Mouse (Mus musculus): ENCODE results near the gene Rbm47.

DNA sequence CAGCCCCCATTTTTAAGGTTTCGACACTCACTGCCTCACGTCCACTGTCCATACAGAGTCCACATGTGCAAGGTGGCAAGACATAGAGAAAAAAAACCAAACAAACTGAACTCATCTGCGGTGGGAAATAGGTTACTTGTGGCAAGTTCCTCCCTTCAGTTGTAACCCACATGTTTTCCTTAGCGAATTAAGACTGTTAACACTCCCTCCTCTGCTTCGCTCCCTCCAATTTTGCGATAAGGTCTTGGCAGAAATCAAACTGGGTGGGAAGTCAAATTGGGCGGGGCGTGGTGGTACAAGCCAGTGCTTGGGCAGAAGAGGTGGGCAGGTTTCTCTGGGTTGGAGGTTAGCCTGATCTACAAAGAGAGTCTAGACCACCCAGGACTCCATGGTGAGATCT lies 101.2 kb downstream of the Rbm47 start:
- no peak for TF ChIP-seq POLR2A (IDR thresholded peaks at IDR 0.05; ENCODE audit: borderline replicate concordance, extremely low read depth, low read depth, low read length)
- no peak for TF ChIP-seq CTCF (IDR thresholded peaks at IDR 0.05; ENCODE audit: insufficient read depth, low read length)
